Mouse (Mus musculus): ENCODE measurements at regions not wholly inside any gene's neighbourhood (a gene's known extent, or its start where the extent isn't known, plus 50 kb on each side); places are given as distances from the start of the nearest gene placed in this dataset.

DNA sequence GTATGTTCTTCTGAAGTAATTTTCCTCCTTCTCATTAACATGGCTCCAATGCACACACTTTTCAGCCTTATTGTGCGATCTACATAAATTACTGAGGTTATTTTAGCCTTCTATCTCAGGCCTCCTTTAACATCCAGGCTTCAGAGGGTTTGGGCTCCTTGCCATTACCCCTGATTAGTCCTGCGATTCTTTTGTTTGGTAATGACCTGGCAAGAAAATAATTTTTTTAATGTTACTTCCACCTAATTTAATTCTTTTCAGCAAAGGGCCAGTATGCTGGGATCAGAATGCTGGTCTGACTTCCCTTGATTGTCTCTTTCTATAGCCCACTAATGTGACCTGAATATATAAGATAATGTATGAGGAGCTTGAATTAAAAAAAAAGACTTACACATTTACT, 739.4 kb downstream of the Tbl1xr1 start:
- DNase-seq (ENCODE audit: low read depth, low spot score): no peak

DNA sequence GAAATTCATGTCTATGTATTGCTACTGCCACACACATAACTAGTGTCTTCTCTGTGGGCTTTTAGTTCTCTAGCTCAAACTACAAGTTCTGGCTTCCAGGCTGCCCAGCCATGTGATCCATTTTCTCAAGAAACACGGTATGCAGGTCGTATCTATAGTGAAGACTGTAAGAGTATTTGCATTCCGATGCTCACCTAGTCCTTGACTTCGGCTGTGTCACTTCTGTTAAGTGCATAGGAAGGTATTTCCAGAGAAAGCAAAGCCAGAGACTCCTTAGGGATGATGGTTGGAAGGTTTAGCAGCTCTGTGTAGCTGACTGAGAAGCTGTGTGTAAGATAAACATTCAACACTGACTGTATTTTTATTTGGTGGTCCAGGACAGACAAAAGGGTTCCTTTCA, 750.0 kb downstream of the Tbl1xr1 start:
- DNase-seq (ENCODE audit: low read depth, low spot score): no peak

GRCm38 (mm10) chr3:22838986-22839385, 762.5 kb downstream of the Tbl1xr1 start:
- no peak for DNase-seq (ENCODE audit: low read depth, low spot score)

DNA sequence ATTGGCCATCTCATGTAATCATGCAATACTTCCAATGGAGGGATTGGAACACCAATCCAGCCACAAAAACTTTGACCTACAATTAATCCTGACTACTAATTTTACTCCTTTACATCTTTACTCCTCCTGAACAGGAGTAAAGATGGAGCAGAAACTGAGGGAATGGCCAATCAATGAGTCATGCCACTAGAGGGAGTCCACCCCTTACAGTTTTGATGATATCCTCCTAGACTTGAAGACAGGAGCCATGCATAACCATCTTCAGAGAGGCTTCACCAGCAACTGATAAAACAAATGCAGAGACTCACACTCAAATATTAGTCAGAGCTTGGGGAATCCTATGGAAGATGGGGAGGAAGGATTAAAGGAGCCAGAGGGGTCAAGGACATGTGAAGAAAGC, 774.0 kb downstream of the Tbl1xr1 start:
- peak; percentile 6 for DNase-seq (ENCODE audit: low read depth, low spot score)

DNA sequence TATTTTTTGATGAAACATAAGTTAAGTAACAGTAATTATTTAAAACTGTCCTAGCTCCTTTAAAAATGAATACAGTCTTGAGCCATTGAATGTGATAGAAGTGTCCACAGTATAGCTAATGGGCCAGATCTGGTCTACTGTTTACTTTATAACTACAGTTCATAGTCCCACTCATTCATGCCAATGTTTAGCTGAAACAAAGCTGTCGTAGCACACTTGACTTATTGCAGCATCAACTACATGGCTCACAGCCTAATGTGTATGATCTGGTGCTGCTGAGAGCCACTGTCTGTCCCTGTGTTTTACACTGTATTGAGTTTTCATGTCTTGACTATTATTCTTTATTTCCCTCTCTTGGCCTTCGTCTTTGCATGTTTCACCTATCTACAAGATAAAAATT, 787.1 kb downstream of the Tbl1xr1 start:
- DNase-seq (ENCODE audit: low read depth, low spot score): no peak

- DNase-seq (ENCODE audit: low read depth, low spot score): no peak
Measured at GRCm38 (mm10) chr3:22877883-22878282, 801.4 kb downstream of the Tbl1xr1 start.

DNA sequence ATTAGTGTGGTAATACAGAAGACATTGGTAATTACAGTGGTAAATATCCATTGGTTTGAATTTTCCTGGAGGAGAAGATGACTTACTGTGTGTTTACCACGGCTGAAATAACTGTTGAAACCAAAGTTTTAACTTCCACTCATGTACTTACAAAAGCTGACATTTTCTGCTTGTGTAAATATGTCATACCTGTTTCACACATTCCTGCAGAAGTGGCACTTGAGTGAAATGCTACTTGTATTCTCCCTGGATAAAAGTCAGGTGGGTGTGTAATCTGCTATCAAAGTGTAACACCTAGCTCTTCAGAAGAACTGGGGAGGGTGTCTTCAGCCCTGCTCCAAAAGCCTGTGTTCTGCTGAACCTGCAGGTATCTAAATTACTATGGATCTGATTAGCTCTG, 816.3 kb downstream of the Tbl1xr1 start:
- DNase-seq (ENCODE audit: low read depth, low spot score): no peak

GRCm38 (mm10) chr3:22897651-22898050, 821.2 kb downstream of the Tbl1xr1 start:
- peak; percentile 8 for DNase-seq (ENCODE audit: low read depth, low spot score)

DNA sequence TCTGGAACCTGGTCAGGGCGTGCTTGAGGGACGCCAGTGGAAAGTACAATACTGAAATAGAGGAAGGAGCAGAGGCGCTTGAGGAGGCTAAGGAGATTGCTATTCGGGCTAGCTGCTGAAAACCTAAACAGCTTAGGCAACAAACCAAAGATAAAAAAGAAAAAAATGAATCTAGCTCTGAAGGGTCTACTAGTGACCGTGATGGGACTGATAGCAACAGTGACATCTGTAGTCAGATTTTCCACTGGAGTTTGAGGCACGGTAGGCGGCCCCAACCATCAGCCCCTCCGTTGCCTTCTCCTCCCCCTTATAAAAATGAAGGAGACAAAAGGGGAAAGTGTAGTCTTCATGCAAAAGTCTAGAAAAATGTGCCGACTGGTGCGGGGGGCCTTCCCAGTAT, 824.5 kb downstream of the Tbl1xr1 start:
- no peak for DNase-seq (ENCODE audit: low read depth, low spot score)

GRCm38 (mm10) chr3:22928970-22929369, 852.5 kb downstream of the Tbl1xr1 start:
- DNase-seq (ENCODE audit: low read depth, low spot score): no peak

DNA sequence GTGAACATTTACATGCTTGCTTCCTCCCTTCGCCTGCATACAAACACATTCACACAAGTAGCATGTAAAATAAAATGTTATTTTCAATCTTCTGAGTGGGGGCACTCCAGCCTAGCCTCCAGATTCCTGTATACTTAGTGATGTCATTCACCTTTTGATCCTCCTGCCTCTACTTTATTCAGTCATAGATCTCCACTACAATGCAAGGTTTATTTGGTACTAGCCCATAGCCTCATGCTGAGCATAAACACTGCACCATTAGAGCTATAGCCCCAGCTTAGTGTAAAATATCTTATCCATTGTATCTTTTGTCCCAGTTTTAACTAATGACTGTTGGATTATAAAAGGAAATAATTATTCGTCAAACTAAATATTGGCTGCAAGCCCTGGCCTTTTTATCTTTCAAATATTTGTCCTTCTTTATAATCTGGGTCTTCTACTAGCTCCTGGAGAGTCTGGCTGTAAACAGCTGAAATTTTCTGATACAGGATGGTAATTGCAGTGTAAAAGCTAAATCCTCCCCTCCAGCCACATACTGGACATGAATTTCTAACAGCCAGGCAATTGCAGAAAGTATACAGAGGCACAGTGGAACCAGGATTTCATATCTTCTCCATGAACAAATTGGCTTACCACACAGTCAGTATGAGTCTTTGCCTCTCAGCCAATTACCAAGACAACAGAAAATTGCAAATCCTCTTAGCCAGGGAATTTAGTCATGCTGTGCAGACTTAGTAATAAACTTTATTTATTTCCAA, 853.5 kb downstream of the Tbl1xr1 start:
- no peak for DNase-seq (ENCODE audit: low read depth, low spot score)

- peak; percentile 56 for DNase-seq (ENCODE audit: low read depth, low spot score)
Measured at GRCm38 (mm10) chr3:22945646-22946045, 869.2 kb downstream of the Tbl1xr1 start.

- no peak for DNase-seq (ENCODE audit: low read depth, low spot score)
Measured at GRCm38 (mm10) chr3:22947181-22947580, 870.7 kb downstream of the Tbl1xr1 start.

DNA sequence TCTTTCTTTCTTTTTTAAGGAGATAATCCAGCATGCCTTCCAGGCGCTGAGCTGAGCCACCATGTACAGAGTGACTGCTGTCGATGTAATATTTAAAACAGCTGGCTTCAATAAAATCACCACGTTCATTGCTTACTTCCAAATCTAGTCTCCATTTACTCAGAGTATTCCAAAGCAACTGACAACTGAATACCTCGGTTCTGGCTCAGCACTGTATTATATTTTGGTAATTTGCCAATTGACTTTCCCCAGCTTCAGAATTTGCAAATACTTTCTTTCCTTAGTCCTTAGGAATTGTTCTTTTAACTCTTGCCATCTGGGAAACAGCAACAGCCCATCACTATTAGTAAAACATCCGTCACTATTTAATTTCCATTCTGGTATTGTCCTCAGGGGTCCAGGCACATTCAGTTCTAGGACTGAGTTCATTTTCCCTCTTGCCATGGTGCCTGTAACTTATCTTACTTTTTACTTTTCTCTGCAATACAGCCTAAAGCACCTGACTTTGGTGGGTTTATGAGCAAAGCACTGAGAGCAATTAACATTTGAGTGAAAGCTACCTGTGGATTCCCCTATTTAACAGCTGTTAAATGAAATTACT, 871.8 kb downstream of the Tbl1xr1 start:
- DNase-seq (ENCODE audit: low read depth, low spot score): no peak

DNA sequence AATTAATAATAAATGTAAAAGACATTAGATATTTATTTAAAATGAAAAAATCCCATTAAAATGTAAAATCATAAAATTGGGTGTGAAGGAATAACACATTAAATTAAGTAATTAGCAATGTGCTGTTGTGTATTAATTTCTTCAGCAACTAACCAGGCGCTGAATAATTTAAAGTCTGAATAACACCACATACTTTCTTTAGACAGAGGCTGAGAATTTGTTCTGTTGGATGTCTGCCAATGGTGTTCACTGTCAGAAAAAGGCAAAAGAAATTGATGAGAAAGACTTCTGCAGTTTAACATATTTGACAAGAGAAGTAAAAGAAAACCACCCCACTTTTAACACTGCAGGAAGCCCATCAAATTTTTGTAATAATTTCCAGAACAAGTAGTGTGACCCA, 881.0 kb downstream of the Tbl1xr1 start:
- no peak for DNase-seq (ENCODE audit: low read depth, low spot score)

DNA sequence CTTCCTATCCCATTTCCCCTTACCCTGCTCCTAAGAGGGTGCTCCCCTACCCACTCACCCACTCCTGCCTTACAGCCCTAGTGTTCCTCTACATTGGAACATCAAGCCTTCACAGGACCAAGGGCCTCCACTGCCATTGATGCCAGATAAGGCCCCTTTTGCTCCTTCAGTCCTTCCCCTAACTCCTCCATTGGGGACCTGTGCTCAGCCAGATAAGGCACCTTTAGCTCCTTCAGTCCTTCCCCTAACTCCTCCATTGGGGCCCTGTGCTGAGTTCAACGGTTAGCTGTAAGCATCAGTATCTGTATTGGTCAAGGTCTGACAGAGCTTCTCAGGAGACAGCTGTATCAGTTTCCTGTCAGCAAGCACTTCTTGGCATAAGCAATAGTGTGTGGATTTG, 896.2 kb downstream of the Tbl1xr1 start:
- no peak for DNase-seq (ENCODE audit: low read depth, low spot score)

- DNase-seq (ENCODE audit: low read depth, low spot score): no peak
Measured at GRCm38 (mm10) chr3:22976801-22977200, 900.3 kb downstream of the Tbl1xr1 start.

DNA sequence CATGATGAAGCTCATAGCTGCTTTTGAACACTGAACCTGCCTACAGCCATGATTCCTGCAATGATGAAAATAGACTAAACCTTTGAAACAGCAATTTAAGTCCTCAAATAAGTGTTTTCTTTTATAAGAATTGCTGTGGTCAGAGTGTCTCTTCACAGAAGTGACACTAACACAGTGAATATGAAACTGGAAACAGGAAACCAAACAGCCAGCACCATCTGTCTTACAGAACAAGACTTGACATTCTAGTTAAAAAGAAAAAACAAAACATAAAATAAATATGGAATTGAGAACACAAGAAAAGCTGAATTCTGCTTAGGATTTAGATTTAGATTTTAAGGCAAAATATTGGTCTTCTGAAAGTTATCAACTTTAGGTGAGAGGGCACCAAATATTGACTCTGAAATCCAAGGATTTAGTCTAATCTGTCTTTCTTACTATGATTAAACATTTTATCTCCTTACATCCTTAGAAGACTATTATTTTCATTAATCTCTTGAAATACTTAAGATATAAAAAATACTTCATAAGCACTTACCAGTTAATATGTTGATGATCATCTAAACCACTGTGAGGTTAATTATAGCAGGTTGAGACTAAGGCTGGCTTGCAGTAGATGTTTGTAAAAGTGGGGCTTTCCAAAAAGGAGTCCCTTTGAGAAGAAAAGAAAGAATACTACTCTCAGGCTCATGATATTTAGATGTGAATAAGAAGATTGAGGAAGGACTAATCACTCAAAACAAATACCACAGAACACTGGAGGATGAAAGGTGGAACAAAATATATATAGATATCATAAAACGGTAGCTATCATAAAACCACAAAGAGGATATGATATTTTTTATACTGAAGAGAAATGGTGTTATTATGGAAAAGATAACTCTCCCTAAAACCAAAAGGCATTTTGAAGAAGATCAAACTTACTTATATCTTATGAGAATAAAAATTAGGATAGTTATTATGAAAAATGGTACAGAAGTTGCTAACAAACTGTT, 903.7 kb downstream of the Tbl1xr1 start:
- no peak for DNase-seq (ENCODE audit: low read depth, low spot score)

GRCm38 (mm10) chr3:22982430-22982829, 906.0 kb downstream of the Tbl1xr1 start:
- no peak for DNase-seq (ENCODE audit: low read depth, low spot score)

- peak; percentile 88 for DNase-seq (ENCODE audit: low read depth, low spot score)
Measured at GRCm38 (mm10) chr3:22990136-22990820, 913.8 kb downstream of the Tbl1xr1 start.

DNA sequence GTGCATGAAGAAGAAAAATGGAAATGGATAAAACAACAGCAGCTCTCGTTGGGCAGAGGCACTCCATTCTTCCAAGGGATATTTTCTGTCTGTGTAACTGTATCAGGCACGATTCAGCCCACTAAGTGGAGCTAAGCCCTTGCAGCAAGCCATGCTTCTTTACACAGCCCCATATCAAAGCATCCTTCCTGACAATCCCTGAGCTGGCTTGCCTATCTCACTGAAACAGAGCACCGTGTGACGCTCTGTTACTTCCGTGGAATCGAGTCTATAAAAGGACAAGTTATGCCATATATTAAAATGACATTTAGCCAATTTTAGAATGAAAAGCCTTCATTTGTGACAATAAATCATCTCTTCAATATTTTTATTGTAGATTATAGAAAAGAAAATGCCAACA, 918.8 kb downstream of the Tbl1xr1 start:
- DNase-seq (ENCODE audit: low read depth, low spot score): no peak

DNA sequence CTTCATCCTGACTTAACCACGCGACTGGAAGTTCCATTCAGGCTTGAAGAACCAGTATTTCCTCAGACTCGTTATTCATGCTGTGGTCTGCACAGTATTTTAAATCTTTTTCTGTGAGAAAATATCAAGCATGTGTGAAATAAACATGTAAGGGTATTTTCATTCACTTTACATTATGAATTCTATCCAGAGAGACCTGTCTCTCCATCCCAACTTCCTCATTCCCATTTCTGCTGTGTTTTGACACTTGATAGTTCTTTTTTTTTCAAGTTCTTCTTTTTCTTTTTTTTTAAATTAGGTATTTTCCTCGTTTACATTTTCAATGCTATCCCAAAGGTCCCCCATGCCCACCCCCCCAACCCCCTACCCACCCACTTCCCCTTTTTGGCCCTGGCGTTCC, 919.4 kb downstream of the Tbl1xr1 start:
- DNase-seq (ENCODE audit: low read depth, low spot score): no peak
